Mouse (Mus musculus) CH12.LX (cell line): ENCODE measurements around the gene Pced1b. TPM values are rescaled to one million over a fixed set of nuclear protein-coding genes. Genes with fewer than 3 reads are reported as not detected.

Source experiments
- DNase-seq: peaks from one replicate; pipeline ENCODE4 v3.0.0-alpha.2; 2013; ENCODE audit errors: extremely low read depth
- H3K27ac ChIP-seq: 2 replicates; pipeline ENCODE4 v1.5.1; 2012; ENCODE audit warnings: low read depth, mild to moderate bottlenecking, control low read depth, moderate library complexity; ENCODE audit not compliant: insufficient read depth
- H3K27me3 ChIP-seq: replicated peaks from 2 replicates; pipeline ENCODE3; 2012; ENCODE audit warnings: inconsistent platforms
- H3K36me3 ChIP-seq, 2 experiments: replicated peaks in 1 of 2; 2 replicates each; pipeline versions ENCODE3 to v1.6.1; 2012; ENCODE audit warnings: inconsistent platforms in 1 of 2, low read length in 1 of 2, mild to moderate bottlenecking in 1 of 2, mixed read lengths in 1 of 2, moderate library complexity in 1 of 2; ENCODE audit not compliant: control insufficient read depth in 1 of 2, insufficient read depth in 1 of 2
- H3K4me1 ChIP-seq, 2 experiments: 2 replicates each; pipeline ENCODE4 v1.6.1; 2012; ENCODE audit warnings: inconsistent platforms in 1 of 2, moderate library complexity in 1 of 2; ENCODE audit not compliant: insufficient read depth in 2 of 2, control insufficient read depth in 1 of 2
- H3K4me2 ChIP-seq: 2 replicates; pipeline ENCODE4 v1.6.1; 2012; ENCODE audit warnings: low read depth, mild to moderate bottlenecking, control low read depth; ENCODE audit not compliant: poor library complexity, insufficient read depth, severe bottlenecking
- H3K4me3 ChIP-seq, 3 experiments: fragments of 150-350 bp in 1 of 3; sonication (generic) in 1 of 3; replicated peaks in 1 of 3; 2 replicates each; pipeline versions ENCODE3 to v1.5.1; 2011 to 2012; ENCODE audit warnings: low read depth in 2 of 3, low read length in 2 of 3, mild to moderate bottlenecking in 2 of 3, moderate library complexity in 2 of 3, control low read depth in 1 of 3, improper control_type of control experiment in 1 of 3, inconsistent platforms in 1 of 3, mixed read lengths in 1 of 3; ENCODE audit not compliant: poor library complexity in 1 of 3
- H3K79me2 ChIP-seq: replicated peaks from 2 replicates; pipeline ENCODE4 v1.6.1; 2012; ENCODE audit warnings: mild to moderate bottlenecking, moderate library complexity; ENCODE audit not compliant: control insufficient read depth, poor library complexity, insufficient read depth, severe bottlenecking; ENCODE audit errors: extremely low read depth
- H3K9ac ChIP-seq: 2 replicates; pipeline ENCODE4 v1.6.1; 2012; ENCODE audit warnings: low read depth, mild to moderate bottlenecking, control low read depth, moderate library complexity; ENCODE audit not compliant: insufficient read depth
- H3K9me3 ChIP-seq: replicated peaks from 2 replicates; pipeline ENCODE3; 2012; ENCODE audit warnings: low read length, inconsistent platforms, mixed read lengths
- BHLHE40 ChIP-seq: IDR thresholded peaks from 2 replicates; pipeline ENCODE4 v1.6.1; 2011; ENCODE audit warnings: mild to moderate bottlenecking, low read depth, low read length, improper control_type of control experiment
- CHD1 ChIP-seq: IDR thresholded peaks from 2 replicates; pipeline ENCODE4 v1.6.1; 2012; ENCODE audit warnings: low read depth, low read length, improper control_type of control experiment, inconsistent platforms
- CHD2 ChIP-seq: IDR thresholded peaks from 2 replicates; pipeline ENCODE4 v1.6.1; 2011; ENCODE audit warnings: low read length, improper control_type of control experiment
- E2F4 ChIP-seq: IDR thresholded peaks from 2 replicates; pipeline ENCODE4 v1.6.1; 2011; ENCODE audit warnings: low read depth, low read length, improper control_type of control experiment; ENCODE audit not compliant: insufficient replicate concordance
- EP300 ChIP-seq: IDR thresholded peaks from 2 replicates; pipeline ENCODE4 v1.6.1; 2011; ENCODE audit warnings: low read length, improper control_type of control experiment
- ETS1 ChIP-seq: conservative IDR thresholded peaks from 2 replicates; pipeline ENCODE4 v1.6.1; 2012; ENCODE audit warnings: low read depth, mild to moderate bottlenecking, inconsistent platforms, low read length, improper control_type of control experiment, moderate library complexity
- GABPA ChIP-seq: IDR thresholded peaks from 2 replicates; pipeline ENCODE4 v1.6.1; 2012; ENCODE audit warnings: low read depth, low read length, improper control_type of control experiment, inconsistent platforms; ENCODE audit not compliant: insufficient replicate concordance
- IRF4 ChIP-seq: IDR thresholded peaks from 2 replicates; pipeline ENCODE4 v1.6.1; 2014; ENCODE audit warnings: low read depth, mild to moderate bottlenecking, inconsistent platforms, low read length, improper control_type of control experiment
- JUN ChIP-seq: IDR thresholded peaks from 2 replicates; pipeline ENCODE4 v1.6.1; 2011; ENCODE audit warnings: low read depth, mild to moderate bottlenecking, low read length, improper control_type of control experiment, moderate library complexity; ENCODE audit not compliant: insufficient read depth
- KAT2A ChIP-seq: IDR thresholded peaks from 2 replicates; pipeline ENCODE4 v1.6.1; 2012; ENCODE audit warnings: low read length, improper control_type of control experiment, inconsistent platforms; ENCODE audit not compliant: insufficient replicate concordance
- MEF2A ChIP-seq: IDR thresholded peaks from 2 replicates; pipeline ENCODE4 v1.6.1; 2014; ENCODE audit warnings: low read depth, mild to moderate bottlenecking, inconsistent platforms, low read length, improper control_type of control experiment, borderline replicate concordance
- MYC ChIP-seq: IDR thresholded peaks from 2 replicates; pipeline ENCODE4 v1.6.1; 2011; ENCODE audit warnings: low read depth, mild to moderate bottlenecking, improper control_type of control experiment, low read length
- NELFE ChIP-seq: IDR thresholded peaks from 2 replicates; pipeline ENCODE4 v1.6.1; 2011; ENCODE audit warnings: low read depth, low read length, improper control_type of control experiment
- PAX5 ChIP-seq: IDR thresholded peaks from 2 replicates; pipeline ENCODE4 v1.6.1; 2012; ENCODE audit warnings: low read length, inconsistent platforms, mixed read lengths
- POLR2A ChIP-seq: IDR thresholded peaks from 2 replicates; pipeline ENCODE4 v1.6.1; 2011; ENCODE audit warnings: low read depth, mild to moderate bottlenecking, improper control_type of control experiment, low read length
- RCOR1 ChIP-seq: conservative IDR thresholded peaks from 2 replicates; pipeline ENCODE4 v1.6.1; 2012; ENCODE audit warnings: low read depth, mild to moderate bottlenecking, inconsistent platforms, low read length, improper control_type of control experiment
- SMC3 ChIP-seq: IDR thresholded peaks from 2 replicates; pipeline ENCODE4 v1.6.1; 2011; ENCODE audit warnings: low read depth, low read length, improper control_type of control experiment
- TBP ChIP-seq: conservative IDR thresholded peaks from 2 replicates; pipeline ENCODE4 v1.6.1; 2011; ENCODE audit warnings: low read depth, low read length, improper control_type of control experiment
- TCF12 ChIP-seq: IDR thresholded peaks from 2 replicates; pipeline ENCODE4 v1.6.1; 2014; ENCODE audit warnings: low read depth, mild to moderate bottlenecking, inconsistent platforms, low read length, improper control_type of control experiment
- UBTF ChIP-seq: IDR thresholded peaks from 2 replicates; pipeline ENCODE4 v1.6.1; 2012; ENCODE audit warnings: low read depth, mild to moderate bottlenecking, inconsistent platforms, low read length, improper control_type of control experiment, moderate library complexity
- USF1 ChIP-seq: IDR thresholded peaks from 2 replicates; pipeline ENCODE4 v1.6.1; 2014; ENCODE audit warnings: low read depth, mild to moderate bottlenecking, inconsistent platforms, low read length, improper control_type of control experiment
- ZC3H11A ChIP-seq: IDR thresholded peaks from 2 replicates; pipeline ENCODE4 v1.6.1; 2012; ENCODE audit warnings: low read depth, mild to moderate bottlenecking, inconsistent platforms, low read length, improper control_type of control experiment
- ZMIZ1 ChIP-seq: IDR thresholded peaks from 2 replicates; pipeline ENCODE4 v1.6.1; 2012; ENCODE audit warnings: low read depth, mild to moderate bottlenecking, inconsistent platforms, low read length, improper control_type of control experiment
- dilution Hi-C: fragments of 300-500 bp; cut with MboI; formaldehyde crosslinking; loops from 2 replicates; pipeline ENCODE4 v1.14.3; 2020; ENCODE audit warnings: low sequenced_read_pairs; ENCODE audit not compliant: extremely low pct_unique_long_range_greater_than_20kb, extremely low pct_ligation_motif_present
- in situ Hi-C: fragments of 300-500 bp; cut with MboI; formaldehyde crosslinking; loops from 3 replicates; pipeline ENCODE4 v1.14.3; 2019; ENCODE audit warnings: low sequenced_read_pairs, low pct_ligation_motif_present, low pct_unique_long_range_greater_than_20kb, mixed read lengths
- polyA plus RNA-seq: library from polyadenylated mRNA; unstranded; fragments of >175 nt; gene quantifications from 2 replicates; pipeline ENCODE4 v1.2.1, GENCODE M21; 2012; ENCODE audit warnings: low read depth; ENCODE audit not compliant: insufficient read length
- total RNA-seq, 2 experiments: library from RNA; depleted of rRNA; stranded (reverse); fragments of 300-350 nt in 1 of 2; fragments of >200 nt in 1 of 2; gene quantifications; 2 replicates each; pipeline ENCODE4 v1.2.3; 2012 to 2014

The Pced1b gene
- total and polyA plus RNA-seq, 3 experiments: 12.3 to 44.2 (median 21.1) TPM

DNA sequence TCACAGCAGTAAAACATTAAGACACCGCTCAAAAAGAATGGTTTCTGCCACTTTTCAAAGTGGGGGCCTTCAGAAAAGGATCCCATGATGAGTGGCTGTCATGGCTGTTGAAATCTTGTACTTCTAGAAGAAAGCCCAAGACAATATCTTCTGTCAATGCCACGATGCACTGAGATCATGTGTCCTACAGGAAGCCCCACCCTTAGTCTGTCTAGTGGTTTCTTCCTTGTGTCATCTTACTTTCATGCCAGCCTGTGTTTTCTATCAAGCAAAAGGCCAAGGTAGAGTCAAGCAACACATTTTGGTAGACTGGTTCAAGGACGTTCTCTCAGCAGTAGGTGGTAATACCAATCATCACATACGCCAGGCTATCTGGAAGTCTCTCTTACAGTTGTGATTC lies 142.7 kb downstream of the Pced1b start:
- peaks cover 13 to 30% of the 10 kb centered on the region in 2 experiments for H3K4me1 ChIP-seq
- no peak overlapping the region for H3K4me2 ChIP-seq
- no peaks in the 10 kb centered on the region for H3K27me3 ChIP-seq
- no peaks in the 10 kb centered on the region for H3K9me3 ChIP-seq
- no peak overlapping the region for H3K9ac ChIP-seq
- peaks cover 18 to 45% of the 10 kb centered on the region in 2 experiments for H3K36me3 ChIP-seq
- TF ChIP-seq KAT2A: no peak
- TF ChIP-seq E2F4: no peak
- no peak for TF ChIP-seq ZC3H11A
- TF ChIP-seq BHLHE40: no peak
- no peak for TF ChIP-seq PAX5
- TF ChIP-seq POLR2A: no peak
- no peak for TF ChIP-seq IRF4
- TF ChIP-seq CHD2: no peak
- TF ChIP-seq RCOR1: no peak
- TF ChIP-seq NELFE: no peak
- no peak for TF ChIP-seq SMC3
- TF ChIP-seq ETS1: no peak
- TF ChIP-seq MYC: no peak
- no peak for TF ChIP-seq JUN
- TF ChIP-seq MEF2A: no peak
- TF ChIP-seq CHD1: no peak
- no peak for TF ChIP-seq USF1
- TF ChIP-seq, all 38 proteins: peak for 0
- dilution Hi-C loops: no loop called here
- DNase-seq: no peak
- Histone ChIP-seq H3K4me3 (no peak overlapping the region), H3K79me2 (peaks cover 10% of the 10 kb centered on the region; the same call in 1 of the 2 replicates), H3K27ac (no peak overlapping the region)
- in situ Hi-C loops: loop anchor here (10.0 kb wide), 1 partner anchor 65 kb away; no protein-coding TSS in a partner anchor

DNA sequence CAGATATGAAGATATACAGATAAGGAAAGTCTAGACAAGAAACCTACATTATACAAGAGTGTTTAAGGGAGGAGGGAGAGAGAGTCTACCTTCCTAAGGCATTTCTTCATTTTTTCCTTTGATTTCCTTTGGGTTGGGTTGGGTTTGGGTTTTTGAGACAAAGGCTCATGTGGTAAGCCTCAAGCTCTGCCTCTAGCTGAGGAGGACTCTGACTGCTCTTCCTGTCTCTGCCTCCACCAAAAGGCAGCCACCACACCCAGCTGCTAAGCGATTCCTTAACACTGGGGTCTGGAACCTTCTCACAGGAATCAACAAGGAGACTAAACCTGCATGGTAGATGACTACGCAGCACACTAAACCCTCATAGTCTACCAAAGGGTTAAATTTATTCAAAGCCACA lies 143.9 kb downstream of the Pced1b start:
- Histone ChIP-seq H3K4me2 (no peak overlapping the region), H3K4me1 (peaks cover 11 to 27% of the 10 kb centered on the region in 2 experiments), H3K36me3 (peaks cover 15 to 39% of the 10 kb centered on the region in 2 experiments), H3K27ac (no peak overlapping the region), H3K9me3 (no peaks in the 10 kb centered on the region), H3K9ac (no peak overlapping the region), H3K4me3 (no peak overlapping the region), H3K79me2 (peaks cover 2% of the 10 kb centered on the region; the same call in 1 of the 2 replicates), H3K27me3 (no peaks in the 10 kb centered on the region)
- dilution Hi-C loops (no loop called here), in situ Hi-C loops (no loop called here)
- DNase-seq: no peak
- TF ChIP-seq SMC3 (no peak), GABPA (no peak), MEF2A (no peak), TCF12 (no peak), PAX5 (no peak), EP300 (no peak), CHD2 (no peak), TBP (no peak), POLR2A (no peak), ZMIZ1 (no peak), UBTF (no peak), BHLHE40 (no peak)
